Mouse (Mus musculus) ES-Bruce4 (cell line): ENCODE data around the gene Adam11. TPM values are rescaled to one million over a fixed set of nuclear protein-coding genes. Genes with fewer than 3 reads are reported as not detected.

Source experiments
- H3K27ac ChIP-seq: 2 replicates; pipeline ENCODE4 v1.5.1; 2012; ENCODE audit warnings: low read length, inconsistent platforms; ENCODE audit not compliant: insufficient read depth
- H3K27me3 ChIP-seq: 2 replicates; pipeline ENCODE4 v1.6.1; 2012; ENCODE audit warnings: mild to moderate bottlenecking, low read length, inconsistent platforms; ENCODE audit not compliant: control insufficient read depth, poor library complexity, insufficient read depth, severe bottlenecking
- H3K36me3 ChIP-seq: 2 replicates; pipeline ENCODE4 v1.6.1; 2012; ENCODE audit warnings: inconsistent platforms, mild to moderate bottlenecking, low read length, moderate library complexity; ENCODE audit not compliant: control insufficient read depth, poor library complexity, insufficient read depth, severe bottlenecking
- H3K4me1 ChIP-seq: one replicate; pipeline ENCODE4 v1.8.1; 2011; ENCODE audit warnings: low read length; ENCODE audit not compliant: control insufficient read depth, insufficient read depth
- H3K4me3 ChIP-seq: 2 replicates; pipeline ENCODE4 v1.5.1; 2011; ENCODE audit warnings: low read depth, mild to moderate bottlenecking, low read length
- H3K9ac ChIP-seq: 2 replicates; pipeline ENCODE4 v1.6.1; 2012; ENCODE audit warnings: low read depth, mild to moderate bottlenecking, inconsistent platforms; ENCODE audit not compliant: poor library complexity, severe bottlenecking
- H3K9me3 ChIP-seq: replicated peaks from 2 replicates; pipeline ENCODE4 v1.6.1; 2012; ENCODE audit warnings: mild to moderate bottlenecking, low read length, inconsistent platforms; ENCODE audit not compliant: control insufficient read depth, poor library complexity, insufficient read depth, severe bottlenecking
- CTCF ChIP-seq: IDR thresholded peaks from one replicate; pipeline ENCODE4 v1.8.1; 2011; ENCODE audit warnings: low read depth, low read length
- EP300 ChIP-seq: IDR thresholded peaks from 2 replicates; pipeline ENCODE4 v1.6.1; 2011; ENCODE audit warnings: low read depth, low read length; ENCODE audit not compliant: insufficient read depth
- POLR2A ChIP-seq: IDR thresholded peaks from one replicate; pipeline ENCODE4 v1.8.1; 2011; ENCODE audit warnings: low read length; ENCODE audit not compliant: insufficient read depth
- polyA plus RNA-seq: library from polyadenylated mRNA; stranded (reverse); fragments of >200 nt; gene quantifications from 2 replicates; pipeline ENCODE4 v1.2.4, GENCODE M21; 2011; ENCODE audit warnings: low read depth; ENCODE audit not compliant: missing spikeins, insufficient read depth, insufficient read length

Gene Adam11
- polyA plus RNA-seq, 1 experiment: 1.2 TPM

- TF ChIP-seq CTCF (no peak), POLR2A (no peak), EP300 (no peak)
- H3K9ac ChIP-seq: peak overlapping the region; percentile 100
- peaks cover 3% of the 10 kb centered on the region for H3K4me1 ChIP-seq
- H3K27ac ChIP-seq: peak overlapping the region; percentile 71
- no peaks in the 10 kb centered on the region for H3K36me3 ChIP-seq
- no peaks in the 10 kb centered on the region for H3K9me3 ChIP-seq
- H3K4me3 ChIP-seq: peak overlapping the region; percentile 65
- no peaks in the 10 kb centered on the region for H3K27me3 ChIP-seq
These were observed 57.1 kb downstream of the Adam11 start for GRCm38 (mm10) chr11:102818121-102819020.

GRCm38 (mm10) chr11:102819021-102819782 lies 58.0 kb downstream of the Adam11 start, which contains the start of gene Gjc1:
Gene Gjc1, minus strand, starts transcription at chr11:102819700.
- H3K9me3 ChIP-seq: no peaks in the 10 kb centered on the region
- peak within 1 kb of the TSS; percentile 100 for H3K9ac ChIP-seq
- TF ChIP-seq CTCF (no peak), EP300 (no peak), POLR2A (no peak)
- H3K4me1 ChIP-seq: peaks cover 3% of the 10 kb centered on the region
- peak within 1 kb of the TSS; percentile 65 for H3K4me3 ChIP-seq
- no peaks in the 10 kb centered on the region for H3K27me3 ChIP-seq
- H3K27ac ChIP-seq: peak within 1 kb of the TSS; percentile 97
- H3K36me3 ChIP-seq: no peaks in the 10 kb centered on the region

GRCm38 (mm10) chr11:102819783-102820385 lies 58.6 kb downstream of the Adam11 start:
- Histone ChIP-seq H3K27me3 (no peaks in the 10 kb centered on the region), H3K9me3 (no peaks in the 10 kb centered on the region), H3K27ac (peak overlapping the region; percentile 84), H3K4me1 (peaks cover 3% of the 10 kb centered on the region), H3K4me3 (peak overlapping the region; percentile 57), H3K9ac (peak overlapping the region; percentile 100), H3K36me3 (no peaks in the 10 kb centered on the region)
- TF ChIP-seq CTCF: no peak
- TF ChIP-seq EP300: no peak
- TF ChIP-seq POLR2A: no peak

GRCm38 (mm10) chr11:102820432-102820831 lies 59.2 kb downstream of the Adam11 start:
- Histone ChIP-seq H3K27me3 (no peaks in the 10 kb centered on the region), H3K27ac (peak overlapping the region; percentile 97), H3K4me1 (peaks cover 3% of the 10 kb centered on the region), H3K9ac (no peak overlapping the region), H3K36me3 (no peaks in the 10 kb centered on the region), H3K4me3 (no peak overlapping the region), H3K9me3 (no peaks in the 10 kb centered on the region)
- peak; percentile 97 for TF ChIP-seq EP300
- TF ChIP-seq POLR2A: peak; percentile 19
- no peak for TF ChIP-seq CTCF

GRCm38 (mm10) chr11:102821231-102821630 lies 60.0 kb downstream of the Adam11 start:
- H3K27me3 ChIP-seq: no peaks in the 10 kb centered on the region
- no peak overlapping the region for H3K9ac ChIP-seq
- H3K4me1 ChIP-seq: peaks cover 3% of the 10 kb centered on the region
- no peak overlapping the region for H3K27ac ChIP-seq
- no peak for TF ChIP-seq CTCF
- H3K36me3 ChIP-seq: no peaks in the 10 kb centered on the region
- H3K9me3 ChIP-seq: no peaks in the 10 kb centered on the region
- H3K4me3 ChIP-seq: no peak overlapping the region

GRCm38 (mm10) chr11:102826476-102826875 lies 65.2 kb downstream of the Adam11 start:
- TF ChIP-seq EP300: no peak
- no peak for TF ChIP-seq CTCF
- TF ChIP-seq POLR2A: no peak

More at GRCm38 (mm10) chr11:102826476-102826875, 65.2 kb downstream of the Adam11 start:
- Histone ChIP-seq H3K4me3 (no peak overlapping the region), H3K9me3 (peaks cover 6% of the 10 kb centered on the region; the same call in 1 of the 2 replicates), H3K9ac (no peak overlapping the region), H3K36me3 (no peaks in the 10 kb centered on the region), H3K27ac (no peak overlapping the region), H3K27me3 (no peaks in the 10 kb centered on the region), H3K4me1 (peaks cover 3% of the 10 kb centered on the region)
